Comparison of ENCODE assay signal across 12 mouse cellular contexts in genomic region chr13:102113941-102114340, GRCm38 (mm10).
DNase-seq lines count a peak whose midpoint lies in the region; ATAC-seq and TF ChIP-seq lines count a peak whose summit lies in the region.
"Had no signal": no experiment of that assay in that cellular context is flagged by ENCODE, and none has a peak within 500 bp of the region (broad histone marks: within the 10 kb centered on the region; RNA-seq: fewer than 3 reads in every experiment).

No protein-coding gene starts in this region.

- no peaks in the 10 kb centered on the region for H3K9me3 ChIP-seq in lung, embryonic 15.5 days
- H3K9me3 ChIP-seq: embryonic facial prominence, embryonic 12.5 days; liver, embryonic 15.5 days had no signal

- no peak for TF ChIP-seq POLR2A in heart, adult 2 months (IDR thresholded peaks at IDR 0.05; ENCODE audit: insufficient read depth, low read depth, low read length)

- TF ChIP-seq EP300 in heart, adult 2 months (IDR thresholded peaks at IDR 0.05; ENCODE audit: insufficient read depth, low read depth, low read length) = no peak

- H3K36me3 ChIP-seq in heart, adult 2 months (ENCODE audit: control insufficient read depth, insufficient read depth, low read length) = no peaks in the 10 kb centered on the region
- no peaks in the 10 kb centered on the region for H3K36me3 ChIP-seq in lung, embryonic 15.5 days
- H3K36me3 ChIP-seq: embryonic facial prominence, embryonic 12.5 days; liver, embryonic 15.5 days had no signal

- no peak for TF ChIP-seq CTCF in heart, adult 2 months (IDR thresholded peaks at IDR 0.05)

- no peak overlapping the region for H3K4me2 ChIP-seq in lung, embryonic 15.5 days
- H3K4me2 ChIP-seq: embryonic facial prominence, embryonic 12.5 days; liver, embryonic 15.5 days had no signal

- H3K27me3 ChIP-seq in heart, adult 2 months (ENCODE audit: control insufficient read depth, insufficient read depth, low read length) = no peaks in the 10 kb centered on the region
- H3K27me3 ChIP-seq in lung, embryonic 15.5 days = no peaks in the 10 kb centered on the region
- H3K27me3 ChIP-seq: embryonic facial prominence, embryonic 12.5 days; liver, embryonic 15.5 days had no signal

- H3K4me3 ChIP-seq in heart, adult 2 months = no peak overlapping the region
- H3K4me3 ChIP-seq in lung, embryonic 15.5 days = no peak overlapping the region
- H3K4me3 ChIP-seq: embryonic facial prominence, embryonic 12.5 days; left cerebral cortex, adult 2 months; liver, embryonic 15.5 days had no signal

- H3K79me2 ChIP-seq in heart, adult 2 months (replicated peaks; ENCODE audit: control insufficient read depth, insufficient read depth, low read length) = no peaks in the 10 kb centered on the region

- no peak overlapping the region for H3K9ac ChIP-seq in heart, adult 2 months (ENCODE audit: low read depth, low read length)
- H3K9ac ChIP-seq in lung, embryonic 15.5 days = no peak overlapping the region
- H3K9ac ChIP-seq: embryonic facial prominence, embryonic 12.5 days; liver, embryonic 15.5 days had no signal

- peak in 1 of 2 experiments; percentile 20 for DNase-seq in heart, adult 2 months
- no peak for DNase-seq in heart, postnatal 14 days
- peak; percentile 65 for DNase-seq in ES-CJ7 (ENCODE audit: low read depth, low spot score)
- peak; percentile 39 to 63 for DNase-seq in adrenal gland, postnatal 36 days
- no peak for DNase-seq in embryo, embryonic 11 days
- no peak for DNase-seq in Muller cell, postnatal 12 days (ENCODE audit: inconsistent ontology term)

- peak overlapping the region; percentile 16; the same call in 1 of the 2 replicates for H3K27ac ChIP-seq in heart, adult 2 months
- H3K27ac ChIP-seq in lung, embryonic 15.5 days = 0 out of 2 replicates have a peak overlapping the region, but pooled peaks have one; percentile 23
- H3K27ac ChIP-seq: embryonic facial prominence, embryonic 12.5 days; left cerebral cortex, adult 2 months; liver, embryonic 15.5 days had no signal

- no peaks in the 10 kb centered on the region for H3K4me1 ChIP-seq in heart, adult 2 months (ENCODE audit: control insufficient read depth, insufficient read depth, low read length)
- no peaks in the 10 kb centered on the region for H3K4me1 ChIP-seq in lung, embryonic 15.5 days
- H3K4me1 ChIP-seq: liver, embryonic 15.5 days had no signal

- 80% methylated on average over 5 of the region's 5 CpGs for WGBS in heart, adult 2 months
- 77% methylated on average over 5 of the region's 5 CpGs for WGBS in lung, embryonic 15.5 days

- intact Hi-C loops in heart, adult 2 months (cut with DNase I) = loop anchor here (5.0 kb wide), 1 partner anchor 57 kb away; no protein-coding TSS in a partner anchor
- intact Hi-C loops in heart, postnatal 14 days (cut with DNase I) = no loop called here

- ATAC-seq in lung, embryonic 15.5 days (ENCODE audit: borderline replicate concordance, extremely low read depth, low FRiP score, low TSS enrichment) = no peak
- ATAC-seq in inflammation-experienced regulatory T-cells, adult 6 months = no peak
- ATAC-seq: intestine, postnatal 0 days had no signal

Comparison
In these comparisons a context has a peak if more than half of its experiments do, and no peak if none do; other contexts are left out.
1. DNase-seq: peak in ES-CJ7 (single experiment) and adrenal gland, postnatal 36 days (2 of 2); none in heart, postnatal 14 days (0 of 2), embryo, embryonic 11 days (single experiment) and Muller cell, postnatal 12 days (single experiment).